Mouse (Mus musculus) limb, embryonic 12.5 days (tissue): ENCODE data around the gene Camk2g. TPM values are rescaled to one million over a fixed set of nuclear protein-coding genes. Genes with fewer than 3 reads are reported as not detected.

ENCODE experiments used
- ATAC-seq: fragments of 200-750 bp; cut with Nextera tagmentation; 2 replicates; pipeline ENCODE4 v1.8.0; 2017; ENCODE audit warnings: low read depth, moderate TSS enrichment; ENCODE audit not compliant: insufficient number of reproducible peaks, insufficient read depth, low FRiP score, low TSS enrichment
- H3K27ac ChIP-seq: fragments of 300-500 bp; sonication (generic); 2 replicates; pipeline ENCODE4 v1.5.1; 2016; ENCODE audit warnings: mild to moderate bottlenecking, moderate library complexity
- H3K27me3 ChIP-seq: fragments of 300-500 bp; sonication (generic); 2 replicates; pipeline ENCODE4 v1.6.1; 2016; ENCODE audit warnings: mild to moderate bottlenecking, moderate library complexity
- H3K36me3 ChIP-seq: fragments of 300-500 bp; sonication (generic); 2 replicates; pipeline ENCODE4 v1.6.1; 2016; ENCODE audit warnings: mild to moderate bottlenecking, moderate library complexity
- H3K4me1 ChIP-seq: fragments of 300-500 bp; sonication (generic); replicated peaks from 2 replicates; pipeline ENCODE4 v1.6.1; 2016
- H3K4me2 ChIP-seq: fragments of 300-500 bp; sonication (generic); 2 replicates; pipeline ENCODE4 v1.6.1; 2016; ENCODE audit warnings: mild to moderate bottlenecking, moderate library complexity
- H3K4me3 ChIP-seq: fragments of 300-500 bp; sonication (generic); replicated peaks from 2 replicates; pipeline ENCODE4 v1.5.1; 2016; ENCODE audit warnings: mild to moderate bottlenecking
- H3K9ac ChIP-seq: fragments of 300-500 bp; sonication (generic); replicated peaks from 2 replicates; pipeline ENCODE4 v1.6.1; 2016; ENCODE audit warnings: mild to moderate bottlenecking, moderate library complexity
- H3K9me3 ChIP-seq: fragments of 300-500 bp; sonication (generic); 2 replicates; pipeline ENCODE4 v1.6.1; 2016; ENCODE audit warnings: mild to moderate bottlenecking, moderate library complexity
- WGBS: fragments of 180-500 bp; shearing (Covaris S2); methylation state at CpG from one replicate; pipeline ENCODE4 v1.1.7; 2016; 5-methylcytosine and 5-hydroxymethylcytosine counted together
- polyA plus RNA-seq: library from polyadenylated mRNA; unstranded; fragments of >200 nt; fragmentation: Nextera tagmentation; extraction: Ambion mirVana; gene quantifications from 2 replicates; pipeline ENCODE4 v1.2.1, GENCODE M21; 2016

Gene Camk2g
- polyA plus RNA-seq, 1 experiment from 2014 or later = 59.0 TPM

- Histone ChIP-seq H3K4me3 (no peak overlapping the region), H3K9ac (no peak overlapping the region), H3K4me2 (no peak overlapping the region), H3K9me3 (no peaks in the 10 kb centered on the region), H3K36me3 (peaks cover 75% of the 10 kb centered on the region), H3K27me3 (no peaks in the 10 kb centered on the region), H3K27ac (no peak overlapping the region), H3K4me1 (no peaks in the 10 kb centered on the region)
- no peak for ATAC-seq
- 89% methylated on average over 5 of the region's 5 CpGs for WGBS
Measured at GRCm38 (mm10) chr14:20764942-20765341, 28.9 kb downstream of the Camk2g start.

DNA sequence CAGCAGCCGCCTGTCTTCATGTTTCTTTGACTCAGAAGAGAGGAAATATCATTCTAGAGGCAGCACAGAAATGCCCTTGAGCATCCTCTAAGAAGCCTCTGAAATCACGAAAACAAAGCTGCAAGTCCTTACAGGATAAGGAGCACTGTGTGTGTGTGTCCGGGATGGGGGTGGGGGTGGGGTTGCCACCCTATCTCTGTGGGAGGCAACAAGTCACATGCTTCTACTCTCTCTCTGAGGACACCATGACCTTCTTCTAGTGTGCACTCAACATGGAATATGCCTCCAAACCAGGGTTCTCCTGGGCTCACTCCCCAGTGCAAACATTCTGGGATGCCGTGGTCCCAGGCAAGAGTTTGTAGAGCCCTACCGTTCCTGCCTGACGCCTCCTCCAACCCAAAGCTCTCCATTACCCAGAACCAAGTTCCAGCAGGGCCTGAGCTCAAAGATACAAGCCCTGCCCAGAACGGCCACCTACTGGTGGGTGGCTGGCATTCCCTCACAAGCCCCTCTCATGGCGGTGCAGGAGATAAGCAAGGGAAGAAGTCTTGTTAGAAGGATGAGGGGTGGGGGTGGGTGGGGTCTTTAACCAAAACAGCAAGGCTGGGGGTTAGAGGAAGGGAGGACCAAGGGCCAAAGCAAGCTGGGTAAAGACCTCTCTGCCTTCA, 35.0 kb downstream of the Camk2g start:
- Histone ChIP-seq H3K36me3 (peaks cover 98% of the 10 kb centered on the region), H3K27me3 (no peaks in the 10 kb centered on the region), H3K9me3 (no peaks in the 10 kb centered on the region), H3K4me2 (no peak overlapping the region), H3K4me3 (no peak overlapping the region), H3K9ac (no peak overlapping the region), H3K27ac (no peak overlapping the region), H3K4me1 (no peaks in the 10 kb centered on the region)
- no peak for ATAC-seq
- WGBS = 78% methylated on average over 8 of the region's 8 CpGs

DNA sequence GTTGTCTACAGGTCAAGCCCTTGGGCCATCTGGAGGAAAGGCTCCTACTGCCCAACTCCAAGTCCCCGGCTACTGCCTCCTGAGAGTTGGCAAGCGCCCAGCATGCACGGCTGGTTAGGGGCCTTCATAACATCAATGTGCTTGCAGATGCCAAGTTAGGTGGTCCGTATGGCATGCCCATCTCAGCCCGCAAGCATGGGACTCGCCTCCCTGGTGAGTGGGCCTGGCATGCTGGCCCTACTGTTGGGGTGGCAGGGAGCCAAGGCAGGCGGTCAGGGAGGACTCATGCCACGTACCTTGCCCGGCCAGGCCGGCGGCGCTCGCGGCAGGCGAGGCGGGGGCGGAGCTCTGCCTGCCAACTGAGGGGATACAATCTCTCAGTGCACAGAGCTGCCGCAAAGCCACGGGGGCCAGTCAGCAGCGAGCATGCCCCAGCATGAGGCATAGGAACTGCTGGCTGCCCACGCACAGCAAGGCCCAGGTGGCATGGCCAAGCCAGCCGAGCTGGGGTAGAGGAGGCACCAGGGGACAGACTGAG, 36.4 kb downstream of the Camk2g start:
- Histone ChIP-seq H3K4me1 (no peaks in the 10 kb centered on the region), H3K9ac (no peak overlapping the region), H3K4me3 (no peak overlapping the region), H3K4me2 (no peak overlapping the region), H3K27ac (no peak overlapping the region), H3K36me3 (peaks cover 95% of the 10 kb centered on the region), H3K27me3 (no peaks in the 10 kb centered on the region), H3K9me3 (no peaks in the 10 kb centered on the region)
- WGBS = 95% methylated on average over 22 of the region's 22 CpGs
- no peak for ATAC-seq

DNA sequence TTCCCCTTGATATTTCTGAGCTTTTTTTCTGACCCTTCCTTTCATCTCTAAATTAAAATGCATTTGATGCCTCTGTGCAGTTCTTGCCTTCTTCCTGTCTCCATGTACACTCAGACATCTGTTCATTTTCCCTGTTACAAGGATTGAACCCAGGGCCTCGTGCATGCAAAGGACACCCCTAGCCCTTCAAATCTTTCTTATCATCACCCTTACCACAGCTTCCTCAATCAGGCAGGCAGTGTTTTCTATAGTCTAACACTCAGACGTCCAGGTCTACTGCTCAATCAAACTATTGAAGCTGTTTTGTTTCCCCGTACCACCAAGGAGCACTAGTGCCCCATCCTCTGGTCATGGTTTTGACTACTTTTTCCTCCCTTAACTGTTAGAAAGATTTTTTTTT, 40.1 kb downstream of the Camk2g start:
- Histone ChIP-seq H3K9ac (no peak overlapping the region), H3K36me3 (peaks cover 68% of the 10 kb centered on the region), H3K4me3 (no peak overlapping the region), H3K9me3 (no peaks in the 10 kb centered on the region), H3K27ac (no peak overlapping the region), H3K4me2 (no peak overlapping the region), H3K4me1 (no peaks in the 10 kb centered on the region; the same call in 1 of the 2 replicates), H3K27me3 (no peaks in the 10 kb centered on the region)
- WGBS = 80% methylated on average over 3 of the region's 3 CpGs
- no peak for ATAC-seq

DNA sequence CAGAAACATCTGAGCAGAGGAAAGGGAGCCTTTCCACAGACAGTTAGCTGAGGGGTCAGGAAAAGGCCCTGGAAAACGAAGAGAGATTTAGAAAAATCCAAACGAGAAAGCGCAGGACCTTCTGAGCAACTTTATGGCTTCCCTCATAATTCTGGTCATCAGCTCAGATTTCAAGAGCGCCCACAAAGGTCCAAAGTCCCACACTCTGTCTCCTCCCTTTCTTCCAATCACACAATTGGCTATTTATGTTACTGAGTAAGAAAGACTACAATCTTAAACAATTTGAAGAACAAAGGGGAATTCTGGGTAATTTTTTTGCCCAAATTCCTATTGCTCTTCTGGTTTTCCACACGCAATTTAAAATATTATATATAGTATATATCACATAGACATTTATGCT, 43.4 kb downstream of the Camk2g start:
- peaks cover 61% of the 10 kb centered on the region for H3K36me3 ChIP-seq
- H3K9me3 ChIP-seq = no peaks in the 10 kb centered on the region
- no peaks in the 10 kb centered on the region; the same call in 1 of the 2 replicates for H3K4me1 ChIP-seq
- no peak overlapping the region for H3K27ac ChIP-seq
- H3K4me2 ChIP-seq = no peak overlapping the region
- no peak overlapping the region for H3K9ac ChIP-seq
- WGBS = 56% methylated on average over 5 of the region's 5 CpGs
- no peak overlapping the region for H3K4me3 ChIP-seq
- no peak for ATAC-seq
- H3K27me3 ChIP-seq = no peaks in the 10 kb centered on the region

DNA sequence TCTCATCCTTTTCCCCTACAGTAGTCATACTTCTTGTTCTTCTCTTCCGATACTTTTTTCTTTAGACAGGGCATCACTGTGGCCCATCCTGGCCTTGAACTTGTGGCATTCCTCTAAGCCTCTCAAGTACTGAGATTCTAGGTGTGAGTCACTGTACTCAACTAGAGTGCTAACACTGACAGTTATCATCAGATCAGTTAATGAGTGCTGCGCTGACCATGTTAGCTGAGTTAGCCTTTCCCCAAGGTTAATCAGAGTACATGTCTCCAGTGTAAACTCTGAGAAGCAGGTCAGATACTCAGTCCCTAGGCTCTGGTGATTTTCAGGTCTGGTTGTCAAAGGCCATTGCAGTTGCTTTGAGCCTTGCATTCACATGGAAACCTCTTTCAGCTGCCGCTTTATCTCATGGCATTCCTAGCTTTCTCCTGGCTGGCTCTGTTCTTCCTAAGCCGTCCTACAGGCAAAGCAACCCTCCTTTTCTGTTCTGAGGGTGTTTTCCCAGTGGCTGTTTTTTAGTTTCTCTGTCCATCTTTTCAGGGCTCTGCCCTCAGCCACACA, 44.3 kb downstream of the Camk2g start:
- no peak for ATAC-seq
- Histone ChIP-seq H3K9me3 (no peaks in the 10 kb centered on the region), H3K27me3 (no peaks in the 10 kb centered on the region), H3K27ac (no peak overlapping the region), H3K4me1 (no peaks in the 10 kb centered on the region; the same call in 1 of the 2 replicates), H3K4me3 (no peak overlapping the region), H3K36me3 (peaks cover 61% of the 10 kb centered on the region), H3K9ac (no peak overlapping the region), H3K4me2 (no peak overlapping the region)
- WGBS = 90% methylated on average over 4 of the region's 4 CpGs

- 37% methylated on average over 4 of the region's 4 CpGs for WGBS
- no peak for ATAC-seq
- H3K4me3 ChIP-seq = no peak overlapping the region
- no peaks in the 10 kb centered on the region; the same call in 1 of the 2 replicates for H3K4me1 ChIP-seq
- H3K4me2 ChIP-seq = no peak overlapping the region
- H3K27me3 ChIP-seq = no peaks in the 10 kb centered on the region
- no peak overlapping the region for H3K9ac ChIP-seq
- H3K9me3 ChIP-seq = no peaks in the 10 kb centered on the region
- H3K36me3 ChIP-seq = peaks cover 61% of the 10 kb centered on the region
- H3K27ac ChIP-seq = no peak overlapping the region
Measured at GRCm38 (mm10) chr14:20748388-20748787, 45.5 kb downstream of the Camk2g start.

GRCm38 (mm10) chr14:20746935-20747334, 47.0 kb downstream of the Camk2g start:
- Histone ChIP-seq H3K4me1 (no peaks in the 10 kb centered on the region; the same call in 1 of the 2 replicates), H3K27me3 (no peaks in the 10 kb centered on the region), H3K4me3 (no peak overlapping the region), H3K9ac (no peak overlapping the region), H3K9me3 (no peaks in the 10 kb centered on the region), H3K4me2 (no peak overlapping the region), H3K27ac (no peak overlapping the region), H3K36me3 (peaks cover 65% of the 10 kb centered on the region)
- WGBS = 81% methylated on average over 3 of the region's 3 CpGs
- ATAC-seq = no peak

GRCm38 (mm10) chr14:20743614-20744013, 50.3 kb downstream of the Camk2g start:
- no peak overlapping the region for H3K4me2 ChIP-seq
- peaks cover 91% of the 10 kb centered on the region for H3K36me3 ChIP-seq
- no peaks in the 10 kb centered on the region for H3K4me1 ChIP-seq
- H3K27ac ChIP-seq = no peak overlapping the region
- no peaks in the 10 kb centered on the region for H3K9me3 ChIP-seq
- no peaks in the 10 kb centered on the region for H3K27me3 ChIP-seq
- WGBS = 86% methylated on average over 3 of the region's 3 CpGs
- H3K4me3 ChIP-seq = no peak overlapping the region
- no peak overlapping the region for H3K9ac ChIP-seq
- ATAC-seq = no peak

- Histone ChIP-seq H3K27ac (no peak overlapping the region), H3K4me1 (no peaks in the 10 kb centered on the region), H3K4me2 (no peak overlapping the region), H3K4me3 (no peak overlapping the region), H3K36me3 (peaks cover 92% of the 10 kb centered on the region), H3K27me3 (no peaks in the 10 kb centered on the region), H3K9me3 (no peaks in the 10 kb centered on the region), H3K9ac (no peak overlapping the region)
- no peak for ATAC-seq
- WGBS = 95% methylated on average over 9 of the region's 9 CpGs
Measured at GRCm38 (mm10) chr14:20741301-20741700, 52.6 kb downstream of the Camk2g start.

DNA sequence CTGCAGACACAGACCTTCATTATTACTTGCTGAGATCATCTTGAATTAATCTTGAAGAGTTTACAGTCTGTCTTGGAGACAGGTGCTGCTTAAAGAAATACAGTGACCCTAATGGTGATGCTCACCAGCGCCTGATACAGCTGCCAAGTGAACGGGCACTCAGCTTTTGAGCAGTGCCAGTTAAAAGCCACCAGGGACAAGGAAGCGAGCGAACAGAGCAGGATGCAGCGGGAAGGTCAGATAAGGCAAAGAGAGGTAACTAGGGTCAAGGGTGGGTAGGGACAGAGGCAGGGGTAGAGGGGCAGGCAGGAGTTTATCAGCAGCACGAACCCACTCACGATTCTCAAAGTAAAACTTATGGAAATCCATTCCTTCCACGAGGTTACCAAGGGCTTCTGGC, 55.4 kb downstream of the Camk2g start:
- WGBS = 83% methylated on average over 8 of the region's 8 CpGs

More for the DNA sequence above, 55.4 kb downstream of the Camk2g start:
- Histone ChIP-seq H3K36me3 (peaks cover 77% of the 10 kb centered on the region), H3K9ac (no peak overlapping the region), H3K4me3 (no peak overlapping the region), H3K4me1 (peaks cover 2% of the 10 kb centered on the region; the same call in 1 of the 2 replicates), H3K27ac (no peak overlapping the region), H3K27me3 (no peaks in the 10 kb centered on the region), H3K4me2 (no peak overlapping the region), H3K9me3 (no peaks in the 10 kb centered on the region)
- no peak for ATAC-seq
